Mouse (Mus musculus) regulatory T cell (primary cell): ENCODE data around the gene Ubap2l.

Experiments
- in situ Hi-C: fragments of 300-600 bp; cut with MboI, MseI; formaldehyde crosslinking; loops from one replicate; pipeline ENCODE4 v1.15.1; 2025; ENCODE audit warnings: high pct_unique_total_duplicates

The Ubap2l gene

DNA sequence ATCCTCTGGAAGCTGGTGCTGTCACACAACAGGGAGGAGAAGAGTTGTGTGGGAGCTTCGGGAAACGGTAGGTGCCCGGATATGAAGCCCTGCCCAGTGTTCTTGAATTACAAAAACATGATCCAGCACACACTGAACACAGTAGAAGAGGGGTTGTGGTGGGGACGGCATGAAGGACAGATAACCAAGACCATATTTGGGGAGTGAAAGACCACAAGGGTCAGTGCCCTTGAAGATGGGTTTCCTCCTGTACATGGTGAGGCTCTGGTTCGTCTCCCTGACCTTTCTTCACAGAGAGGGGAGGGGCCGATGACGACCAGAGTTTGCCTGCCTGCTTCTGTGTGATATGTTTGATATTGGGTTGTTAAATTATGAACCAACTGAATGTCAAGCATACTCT is 17.3 kb upstream of the Ubap2l start:
- in situ Hi-C loops: loop anchor here (10.0 to 25.0 kb wide), 2 partner anchors 275 to 882 kb away; partner anchors contain the start of genes Fam189b and Scamp3

DNA sequence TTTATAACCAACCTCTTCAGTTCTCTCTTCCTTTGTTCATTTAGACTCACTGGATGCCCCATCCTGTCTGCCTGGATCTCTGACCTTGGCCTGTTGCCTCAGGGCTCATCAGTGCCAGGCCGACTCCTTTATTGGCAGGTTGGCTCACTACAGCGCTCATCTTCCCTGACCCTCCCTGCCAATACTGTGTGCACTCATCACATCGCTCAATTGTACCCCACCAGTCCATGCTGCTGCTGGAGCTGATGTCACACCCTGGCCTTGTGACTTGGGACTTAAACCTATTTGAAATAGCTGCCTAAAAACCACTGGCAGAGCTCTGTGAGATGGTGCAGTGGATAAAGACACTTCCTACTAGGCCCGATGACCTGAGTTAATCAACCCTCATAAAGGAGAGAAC is 15.4 kb upstream of the Ubap2l start:
- in situ Hi-C loops: loop anchor here (25.0 kb wide), 1 partner anchor 881 kb away; the partner anchor contains the start of genes Fam189b and Scamp3

DNA sequence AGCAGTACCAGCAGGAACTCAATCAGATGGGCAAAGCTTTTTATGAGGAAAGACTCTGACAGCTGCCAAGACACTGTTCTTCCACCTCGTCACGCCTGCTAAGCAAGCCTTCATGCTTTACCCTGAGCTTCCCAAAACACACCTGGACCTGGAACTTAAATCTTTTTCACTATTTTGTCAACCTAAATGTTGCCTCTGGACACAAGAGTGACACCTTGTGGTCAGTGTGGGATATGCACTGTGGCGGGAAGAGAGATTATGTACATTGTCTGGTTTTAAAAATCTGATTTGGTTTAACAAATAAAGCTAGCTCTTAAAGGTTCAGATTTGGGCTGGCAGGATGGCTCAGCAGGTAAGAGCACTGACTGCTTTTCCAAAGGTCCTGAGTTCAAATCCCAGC is 13.1 kb upstream of the Ubap2l start:
- in situ Hi-C loops: loop anchor here (25.0 kb wide), 1 partner anchor 878 kb away; the partner anchor contains the start of genes Fam189b and Scamp3

DNA sequence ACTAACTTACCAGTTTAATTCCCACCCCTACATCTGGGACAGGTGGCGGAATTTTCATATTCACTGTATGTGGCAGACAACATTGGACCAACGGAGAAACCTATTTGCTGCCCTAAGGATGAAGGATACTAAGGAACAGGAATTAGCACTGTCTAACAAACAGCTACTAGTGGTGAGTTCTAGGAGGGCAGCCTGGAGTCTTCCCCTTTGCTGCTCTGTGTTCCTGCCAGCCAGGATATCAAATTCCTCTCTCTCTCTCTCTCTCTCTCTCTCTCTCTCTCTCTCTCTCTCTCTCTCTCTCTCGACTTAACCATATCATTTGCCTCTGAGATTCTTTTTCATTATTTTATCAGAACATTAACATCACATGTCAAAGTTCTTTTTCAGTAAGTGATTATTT is 12.0 kb upstream of the Ubap2l start:
- in situ Hi-C loops: loop anchor here (25.0 kb wide), 1 partner anchor 877 kb away; the partner anchor contains the start of genes Fam189b and Scamp3

DNA sequence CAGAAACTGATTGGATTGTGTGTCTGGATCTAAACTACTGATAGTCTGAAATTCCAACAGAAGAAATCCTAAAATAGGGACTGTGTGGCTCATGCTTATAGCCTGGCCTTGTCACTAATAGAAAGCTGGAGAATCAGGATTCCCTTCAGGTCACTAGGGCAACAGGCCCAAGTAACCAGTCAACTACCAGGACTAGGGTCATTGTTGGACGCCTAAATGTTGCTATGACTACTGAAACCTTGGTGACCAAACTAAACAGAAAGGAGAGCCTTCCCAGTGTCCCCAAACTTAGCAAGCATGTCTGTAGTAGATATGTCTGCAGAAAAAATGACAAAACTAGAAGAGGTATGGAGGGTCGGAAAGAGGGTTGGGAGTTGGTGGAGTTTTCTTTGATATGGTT is 10.1 kb upstream of the Ubap2l start:
- in situ Hi-C loops: loop anchor here (25.0 kb wide), 1 partner anchor 875 kb away; the partner anchor contains the start of genes Fam189b and Scamp3

DNA sequence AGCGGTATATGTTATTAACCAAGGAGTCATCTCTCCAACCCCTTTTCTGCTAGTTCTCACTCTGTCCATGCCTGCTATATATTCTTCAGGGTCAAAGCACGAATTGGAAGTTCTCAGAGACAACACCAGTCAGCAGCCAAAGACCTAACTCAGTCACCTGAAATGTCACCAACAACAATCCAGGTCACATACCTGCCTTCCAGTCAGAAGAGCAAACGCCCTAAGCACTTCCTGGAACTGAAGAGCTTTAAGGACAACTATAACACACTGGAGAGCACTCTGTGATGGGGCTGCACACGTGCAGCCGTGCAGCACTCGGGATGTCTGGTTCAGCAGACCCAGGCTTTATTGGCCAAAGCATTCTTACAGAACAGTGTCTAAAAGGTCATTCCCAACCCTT is 9.1 kb upstream of the Ubap2l start:
- in situ Hi-C loops: loop anchor here (25.0 kb wide), 1 partner anchor 874 kb away; the partner anchor contains the start of genes Fam189b and Scamp3

DNA sequence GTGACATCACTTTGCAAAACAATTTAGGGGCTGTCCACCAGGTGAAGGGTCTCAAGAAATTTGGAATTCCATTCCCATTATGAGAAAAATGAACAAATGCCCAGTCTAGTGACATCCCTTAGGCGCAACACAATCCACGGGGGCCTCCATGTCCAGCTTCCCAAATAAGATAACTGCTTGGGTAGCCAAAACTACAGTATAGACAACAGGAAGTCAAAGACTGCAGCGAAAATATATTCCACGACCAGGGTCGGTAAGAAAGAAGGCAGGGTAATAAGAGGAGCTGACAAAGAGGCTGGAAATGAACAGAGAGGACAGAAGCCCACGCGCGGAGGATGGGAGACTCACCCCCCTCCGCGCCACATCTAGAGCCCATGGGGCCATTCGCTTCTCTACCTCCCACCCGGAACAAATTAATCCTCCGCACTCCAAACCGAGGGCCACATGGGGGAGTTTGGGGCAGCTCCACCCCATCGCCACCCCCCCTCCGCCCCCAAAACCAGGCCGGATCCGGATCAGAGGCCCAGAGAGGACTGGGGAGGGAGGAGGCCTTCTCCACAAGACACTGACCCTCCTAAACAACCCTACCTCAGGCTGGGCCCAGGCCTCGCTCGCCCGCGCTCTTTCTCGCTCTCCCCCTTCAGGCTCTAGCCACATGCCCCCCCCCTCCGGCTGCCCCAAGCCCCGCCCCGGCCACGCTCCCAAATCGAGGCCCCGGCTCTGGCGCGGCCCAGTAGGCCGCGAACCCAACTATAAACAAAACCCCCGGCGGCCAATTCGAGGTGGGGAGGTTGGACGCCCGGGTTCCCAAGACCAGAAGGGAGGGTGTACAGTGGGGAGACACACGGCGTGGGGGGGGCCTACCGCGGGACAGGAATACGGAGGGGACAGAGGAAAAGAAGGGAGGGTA is 732 bp downstream of the Ubap2l start, which contains the start of gene 4933434E20Rik:
Gene 4933434E20Rik (plus strand): TSS at position 196 of the 910 bp plus-strand sequence.
- in situ Hi-C loops: loop anchor here (25.0 kb wide), 1 partner anchor 864 kb away; the partner anchor contains the start of genes Fam189b and Scamp3

DNA sequence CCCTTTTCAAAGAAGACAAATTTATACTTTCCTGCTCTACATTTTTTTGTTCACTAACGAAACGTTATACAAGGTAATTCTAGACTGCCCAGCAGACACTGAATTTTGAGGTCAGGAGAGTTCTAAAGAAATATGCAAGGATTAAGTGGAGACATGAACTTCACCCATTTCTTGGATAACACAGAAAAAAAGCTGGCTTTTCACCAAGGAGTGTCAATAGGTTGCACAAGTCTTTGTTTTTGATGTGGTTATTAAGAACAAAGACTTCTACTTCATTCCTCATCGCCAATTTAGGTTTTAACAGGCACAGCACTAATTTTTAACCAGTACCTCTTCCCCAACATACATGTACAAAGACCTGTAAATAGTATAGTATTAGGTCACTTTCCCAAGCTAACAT is 2.7 kb downstream of the Ubap2l start:
- in situ Hi-C loops: loop anchor here (25.0 kb wide), 1 partner anchor 862 kb away; the partner anchor contains the start of genes Fam189b and Scamp3

DNA sequence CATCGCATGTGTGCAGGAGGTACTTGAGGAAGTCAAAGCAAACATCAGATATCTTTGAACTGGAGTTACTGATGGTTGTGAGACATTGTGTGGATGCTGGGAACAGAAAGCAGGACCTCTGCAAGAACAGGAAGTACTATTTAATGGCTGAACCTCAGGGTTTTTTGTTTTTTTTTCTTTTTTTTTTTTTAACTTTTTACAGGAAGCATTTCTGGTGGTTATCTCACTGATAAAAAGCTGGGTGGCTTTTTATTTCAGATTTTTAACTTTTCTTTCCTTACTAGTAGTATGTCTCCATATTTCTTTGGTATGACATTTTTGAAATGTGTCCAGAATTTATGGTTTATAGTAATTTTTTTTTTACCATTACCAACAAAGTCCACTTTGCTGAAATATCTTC is 16.2 kb downstream of the Ubap2l start:
- in situ Hi-C loops: loop anchor here (5.0 kb wide), 1 partner anchor 1344 kb away; no protein-coding TSS in a partner anchor

DNA sequence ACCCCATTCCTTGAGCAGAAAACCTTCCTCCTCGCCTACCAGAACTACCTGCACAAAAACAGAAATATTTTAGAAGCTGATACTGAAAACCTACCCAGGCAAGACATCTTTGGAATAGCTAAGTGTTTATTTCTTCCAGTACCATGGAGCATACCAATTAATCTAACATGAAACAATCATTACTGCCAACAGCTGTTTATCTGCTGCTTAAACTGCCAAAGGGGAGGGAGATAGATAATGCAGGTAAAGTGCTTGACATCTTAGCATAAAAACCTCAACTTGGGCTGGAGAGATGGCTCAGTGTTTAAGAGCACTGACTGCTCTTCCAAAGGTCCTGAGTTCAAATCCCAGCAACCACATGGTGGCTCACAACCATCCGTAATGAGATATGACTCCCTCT is 17.8 kb downstream of the Ubap2l start:
- in situ Hi-C loops: loop anchor here (5.0 kb wide), 1 partner anchor 1342 kb away; no protein-coding TSS in a partner anchor

DNA sequence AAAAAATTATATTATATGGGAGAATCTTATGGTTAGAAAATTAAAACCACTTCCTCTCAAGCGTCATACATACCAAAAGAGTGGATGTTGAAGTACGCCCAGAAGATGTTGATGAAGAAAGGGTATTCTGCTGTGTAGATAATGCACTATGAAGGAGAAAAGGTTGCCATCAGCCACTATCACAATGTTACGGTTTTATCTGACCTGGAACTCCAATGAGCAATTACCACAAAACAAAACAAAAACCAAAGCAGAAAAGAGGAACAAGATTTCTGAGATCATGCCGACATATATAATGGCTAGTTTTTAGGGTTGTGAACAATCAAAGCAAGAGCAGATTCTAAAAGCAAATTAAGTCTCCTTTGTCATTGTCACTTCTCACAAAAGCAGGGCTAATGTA is 35.8 kb downstream of the Ubap2l start:
- in situ Hi-C loops: no loop called here

DNA sequence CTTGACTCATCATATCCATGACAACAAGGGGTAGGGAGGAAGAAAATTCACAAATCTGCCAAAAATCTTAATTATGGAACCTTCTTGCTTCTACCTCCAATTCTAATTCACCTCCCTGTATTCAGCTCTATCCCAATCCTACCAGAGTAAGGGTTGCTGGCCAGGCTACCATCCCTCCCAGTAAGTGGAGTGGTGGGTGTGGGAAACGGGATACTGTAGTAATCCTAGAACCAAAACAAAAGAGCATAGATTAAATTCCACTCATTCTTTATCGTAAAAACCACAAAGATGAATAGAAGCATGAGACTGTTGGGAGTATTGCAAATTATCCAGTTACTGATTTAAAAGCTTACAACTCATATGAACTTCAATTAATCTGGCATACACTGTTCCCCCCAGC is 42.1 kb downstream of the Ubap2l start:
- in situ Hi-C loops: no loop called here

DNA sequence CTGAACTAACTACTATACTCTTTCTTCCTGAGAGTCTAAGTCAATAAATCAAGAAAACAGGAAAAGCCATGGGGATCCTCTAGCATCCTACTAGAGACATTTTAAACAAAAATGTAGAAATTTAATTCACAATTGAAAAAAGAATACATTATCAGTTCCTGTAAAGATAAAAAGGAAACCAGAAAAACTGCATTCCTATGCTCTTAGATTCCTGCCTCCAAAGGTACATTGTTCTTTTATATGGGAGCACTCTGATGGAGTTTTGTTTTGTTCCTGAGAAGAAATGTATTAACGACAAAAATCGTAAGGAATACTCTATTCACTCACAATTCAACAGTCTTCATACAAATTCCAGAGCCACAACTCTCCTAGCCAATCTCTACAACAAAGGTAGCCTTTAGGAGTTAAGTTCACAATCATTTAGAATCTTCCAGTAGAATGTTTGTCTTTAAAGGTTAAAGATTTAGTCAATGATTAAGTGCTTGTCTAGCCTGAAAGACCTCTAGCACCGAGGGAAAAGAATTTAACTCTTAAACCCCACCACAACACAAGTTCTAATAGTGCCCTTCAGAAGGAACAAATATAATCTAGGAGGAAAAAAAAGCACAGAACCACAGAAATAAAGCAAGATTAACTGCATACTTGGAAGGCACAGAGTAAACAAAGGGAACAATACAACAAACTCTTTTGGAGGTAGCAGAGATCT is 48.2 kb downstream of the Ubap2l start:
- in situ Hi-C loops: no loop called here

DNA sequence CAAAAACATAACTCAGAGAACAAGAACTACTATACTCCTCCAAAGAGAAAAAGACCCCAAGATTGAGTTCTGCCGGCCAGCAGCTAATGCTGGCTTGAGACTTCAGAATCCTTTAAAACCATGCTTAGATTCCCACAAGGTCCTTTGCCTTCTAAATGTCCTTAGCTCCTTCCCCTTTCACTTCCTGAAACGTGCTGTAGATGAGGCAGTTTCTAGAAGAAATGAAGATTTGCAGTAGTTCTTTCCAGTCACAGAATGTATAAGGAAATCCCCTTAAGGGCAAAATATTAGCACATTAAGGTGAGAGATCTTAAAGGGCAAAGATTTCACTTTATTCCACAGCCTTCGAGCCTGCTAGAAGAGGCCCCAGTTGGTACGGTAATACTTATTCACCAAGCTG is 52.6 kb downstream of the Ubap2l start:
- in situ Hi-C loops: no loop called here

DNA sequence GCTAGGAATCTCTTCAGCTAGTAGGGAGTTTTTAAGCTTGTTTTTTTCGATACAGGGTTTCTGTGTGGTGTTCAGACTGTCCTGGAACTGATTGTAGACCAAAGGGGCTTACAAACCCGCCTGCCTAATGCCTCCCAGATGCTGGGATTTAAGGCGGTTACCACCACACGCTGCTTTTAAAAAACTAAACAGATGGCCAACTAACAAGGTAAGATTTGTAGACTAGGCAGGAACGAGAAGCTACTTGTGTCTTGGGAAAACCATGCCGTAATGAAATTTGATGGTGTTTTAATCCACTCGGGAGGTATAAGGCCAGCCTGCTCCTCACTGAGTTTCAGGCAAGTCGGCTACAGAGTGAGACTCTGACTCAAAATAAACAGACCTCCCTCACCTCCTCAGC is 53.3 kb downstream of the Ubap2l start:
- in situ Hi-C loops: no loop called here

DNA sequence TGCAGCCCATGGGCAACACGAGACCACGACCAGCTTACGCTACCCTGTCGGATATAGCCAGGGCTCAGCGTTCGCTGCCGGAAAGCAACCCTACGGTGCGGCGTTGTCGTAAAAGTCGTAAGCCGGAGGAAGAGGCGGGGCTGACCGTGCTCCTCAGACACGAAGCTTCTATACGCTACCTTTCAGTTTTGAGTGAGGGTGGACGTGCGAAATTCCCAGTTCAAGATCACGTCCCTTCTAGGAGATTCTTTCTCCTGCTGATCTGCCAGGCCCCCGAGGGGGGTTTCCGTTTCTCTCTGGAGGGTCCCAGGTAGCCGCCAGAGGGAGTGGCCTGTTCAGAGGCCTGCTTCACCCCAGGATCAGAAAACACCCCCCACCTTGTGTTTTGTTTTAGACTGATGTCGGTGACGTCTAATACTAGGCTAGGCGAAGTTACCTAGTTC is 53.8 kb downstream of the Ubap2l start, which contains the start of gene Hax1:
Gene Hax1 (minus strand): TSS at position 169 of the 443 bp plus-strand sequence.
- in situ Hi-C loops: no loop called here

DNA sequence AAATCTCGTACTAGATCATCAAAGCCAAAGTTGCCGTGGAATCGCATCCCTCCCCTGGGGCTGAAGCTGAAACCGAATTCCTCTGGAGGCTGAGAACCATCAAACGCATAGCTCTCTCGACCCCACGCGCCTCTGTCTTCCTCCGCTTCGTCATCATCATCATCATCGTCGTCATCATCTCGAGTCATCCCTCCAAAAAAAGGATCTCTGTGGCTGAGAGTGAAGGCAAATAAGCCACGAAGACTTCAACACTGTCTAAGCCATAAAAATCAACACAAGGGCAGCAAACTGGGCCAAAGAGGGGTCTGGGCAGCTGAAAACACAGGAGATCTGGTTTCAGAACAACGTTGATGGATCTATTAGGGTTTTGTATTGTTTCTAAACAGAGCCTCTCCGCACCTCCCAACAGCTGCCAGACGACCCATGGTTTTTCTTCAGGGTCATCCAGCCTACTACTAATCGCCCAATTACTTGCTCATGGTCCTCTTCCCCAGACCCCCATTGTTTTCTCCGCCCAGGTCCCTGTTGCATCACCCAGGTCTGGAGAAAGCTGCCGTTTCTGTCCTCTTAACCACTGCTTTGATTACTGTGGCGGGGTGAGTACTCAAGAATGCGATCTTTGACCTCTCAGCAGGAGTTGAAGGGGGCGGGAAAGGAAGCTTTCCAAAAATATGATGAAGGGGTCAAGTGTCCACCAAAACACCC is 54.5 kb downstream of the Ubap2l start:
- in situ Hi-C loops: no loop called here

DNA sequence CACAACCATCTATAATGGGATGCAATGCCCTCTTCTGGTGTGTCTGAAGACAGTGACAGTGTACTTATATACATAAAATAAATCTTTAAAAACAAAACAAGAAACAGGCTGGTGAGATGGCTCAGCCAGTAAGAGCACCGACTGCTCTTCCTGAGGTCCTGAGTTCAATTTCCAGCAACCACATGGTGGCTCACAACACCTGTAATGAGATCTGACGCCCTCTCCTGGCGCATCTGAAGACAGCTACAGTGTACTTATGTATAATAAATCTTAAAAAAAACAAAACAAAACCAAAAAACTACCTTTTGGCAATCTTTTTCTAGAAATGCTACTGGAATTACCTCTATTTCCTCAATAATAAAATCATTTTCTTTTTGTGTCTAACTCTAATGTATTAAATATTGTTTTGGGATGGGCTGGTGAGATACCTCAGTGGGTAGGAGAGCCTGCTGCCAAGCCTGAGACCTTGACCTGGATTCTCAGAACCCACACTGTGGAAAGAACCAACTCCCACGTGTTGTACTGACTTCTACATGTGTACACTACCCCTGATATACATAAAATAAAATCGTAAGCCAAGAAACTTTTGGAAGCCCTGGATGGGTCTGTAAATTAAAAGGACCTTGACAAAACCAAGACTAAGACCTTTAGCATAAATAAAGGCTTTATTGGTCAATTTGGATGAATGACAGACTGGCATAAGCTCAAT is 57.5 kb downstream of the Ubap2l start:
- in situ Hi-C loops: no loop called here

DNA sequence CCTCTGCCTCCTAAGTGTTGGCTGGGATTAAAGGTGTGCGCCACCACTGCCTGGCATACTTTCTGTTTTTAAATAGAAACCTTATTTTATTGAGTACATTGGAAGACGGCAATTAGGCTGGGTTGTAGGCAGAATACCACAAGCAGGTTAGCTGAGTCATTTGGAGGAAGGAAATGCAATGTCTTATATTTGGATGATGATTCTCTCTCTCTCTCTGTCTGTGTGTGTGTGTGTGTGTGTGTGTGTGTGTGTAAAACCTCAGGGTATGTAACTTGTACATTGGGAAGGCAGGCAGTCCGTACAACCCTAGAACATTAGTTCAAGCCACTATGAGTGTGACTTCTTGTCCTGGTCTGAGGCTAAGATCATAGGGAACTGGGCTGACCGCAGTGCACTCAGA is 64.6 kb downstream of the Ubap2l start:
- in situ Hi-C loops: no loop called here

DNA sequence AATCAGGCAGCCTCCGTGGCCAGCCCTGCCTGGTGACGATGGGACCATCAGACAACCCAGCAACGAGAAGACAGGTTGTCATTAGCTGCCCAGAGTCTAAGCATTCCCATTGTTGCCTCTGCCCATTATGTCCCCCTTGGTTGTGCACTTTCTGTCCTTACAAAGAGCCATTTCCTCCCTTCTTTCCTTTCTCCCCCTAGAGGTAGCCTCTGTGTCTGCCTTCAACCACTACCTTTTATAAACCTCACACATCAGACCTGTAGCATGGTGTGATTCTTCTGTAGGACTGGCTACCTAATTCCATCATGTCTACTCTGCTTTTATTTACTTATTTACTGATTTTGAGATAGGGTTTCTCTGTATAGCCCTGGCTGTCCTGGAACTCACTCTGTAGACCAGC is 65.2 kb downstream of the Ubap2l start:
- in situ Hi-C loops: no loop called here
